Mouse (Mus musculus): ENCODE measurements around the gene Slc6a18.
A peak's percentile ranks its signal among the peaks of the same experiment; 100 is the strongest.

- TF ChIP-seq CTCF (IDR thresholded peaks at IDR 0.05; ENCODE audit: low read depth), result peak; percentile 49
- no peak for TF ChIP-seq EP300 (optimal IDR thresholded peaks at IDR 0.05)
Measured at GRCm38 (mm10) chr13:73620637-73621036, 57.2 kb downstream of the Slc6a18 start.
